Mouse (Mus musculus) myocyte (in vitro differentiated cells): ENCODE measurements around the gene 1700047I17Rik2.
"Not testable (repeated sequence)": the region's sequence is repeated elsewhere in the genome, so short reads cannot be mapped to it uniquely, and the experiment has no call there.

ENCODE experiments used
- CEBPB ChIP-seq: IDR thresholded peaks from 2 replicates; pipeline ENCODE4 v1.6.1; 2011; ENCODE audit warnings: mild to moderate bottlenecking, moderate library complexity; ENCODE audit not compliant: poor library complexity, insufficient read depth, severe bottlenecking
- MAX ChIP-seq: IDR thresholded peaks from one replicate; pipeline ENCODE4 v1.6.1; 2011; ENCODE audit warnings: low read depth, mild to moderate bottlenecking, control low read depth
- MYOG ChIP-seq, 3 experiments: IDR thresholded peaks; one replicate each; pipeline ENCODE4 v1.6.1; 2011; ENCODE audit warnings: control low read depth in 2 of 3, low read depth in 2 of 3, mild to moderate bottlenecking in 2 of 3; ENCODE audit not compliant: insufficient read length in 2 of 3, control insufficient read depth in 1 of 3, insufficient read depth in 1 of 3
- POLR2A ChIP-seq: IDR thresholded peaks from one replicate; pipeline ENCODE4 v1.6.1; 2011; ENCODE audit warnings: low read depth, mild to moderate bottlenecking, control low read depth, moderate library complexity; ENCODE audit not compliant: insufficient read length
- POLR2AphosphoS2 ChIP-seq: IDR thresholded peaks from one replicate; pipeline ENCODE4 v1.6.1; 2011; ENCODE audit warnings: low read depth, control low read depth; ENCODE audit not compliant: insufficient read length
- TCF12 ChIP-seq: IDR thresholded peaks from one replicate; pipeline ENCODE4 v1.6.1; 2011; ENCODE audit warnings: mild to moderate bottlenecking, control low read depth; ENCODE audit not compliant: poor library complexity, insufficient read depth, severe bottlenecking
- TCF3 ChIP-seq: IDR thresholded peaks from one replicate; pipeline ENCODE4 v1.6.1; 2011; ENCODE audit warnings: low read depth, control low read depth; ENCODE audit not compliant: insufficient read length
- USF1 ChIP-seq: IDR thresholded peaks from one replicate; pipeline ENCODE4 v1.6.1; 2011; ENCODE audit warnings: low read depth, mild to moderate bottlenecking, control low read depth, moderate library complexity

- not testable (repeated sequence) for TF ChIP-seq USF1; POLR2A; TCF12; MAX; CEBPB; MYOG (IDR thresholded peaks at IDR 0.05; ENCODE audit: control insufficient read depth in 1 of 3, insufficient read depth in 1 of 3, insufficient read length in 2 of 3, low read depth in 2 of 3); POLR2AphosphoS2; TCF3
These were observed 44.6 kb upstream of the 1700047I17Rik2 start, which contains the start of gene Srp54b for GRCm38 (mm10) chr12:55154559-55155448.
